Mouse (Mus musculus) cerebellum, postnatal 10 days (tissue): ENCODE measurements around the gene Bmpr1b.

Experiments used
- DNase-seq, 2 experiments: peaks; one replicate each; pipeline ENCODE4 v3.0.0; 2021; ENCODE audit warnings: mixed read lengths in 2 of 2

The Bmpr1b gene

DNA sequence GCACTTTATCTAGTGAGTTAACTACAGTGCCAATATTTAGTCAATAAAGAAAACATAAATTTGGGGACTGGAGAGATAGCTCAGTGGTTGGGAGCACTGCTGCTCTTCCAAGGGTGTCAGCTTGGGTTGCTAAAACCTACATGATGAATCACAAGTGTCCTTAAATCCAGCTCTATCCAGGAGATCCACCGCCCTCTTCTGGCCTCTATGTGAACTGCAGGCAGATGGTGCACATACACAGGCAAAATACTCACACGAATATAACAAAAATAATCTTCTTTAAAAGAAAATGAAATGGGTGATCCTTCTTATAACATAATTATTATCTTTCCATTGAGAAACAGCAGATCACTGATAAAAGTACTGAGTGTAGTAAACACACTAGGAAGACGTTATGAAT, 268.9 kb downstream of the Bmpr1b start:
- DNase-seq: no peak

- no peak for DNase-seq
Measured at GRCm38 (mm10) chr3:141899521-141899920, 269.7 kb downstream of the Bmpr1b start.

- no peak for DNase-seq
Measured at GRCm38 (mm10) chr3:141897698-141898097, 271.5 kb downstream of the Bmpr1b start.

DNA sequence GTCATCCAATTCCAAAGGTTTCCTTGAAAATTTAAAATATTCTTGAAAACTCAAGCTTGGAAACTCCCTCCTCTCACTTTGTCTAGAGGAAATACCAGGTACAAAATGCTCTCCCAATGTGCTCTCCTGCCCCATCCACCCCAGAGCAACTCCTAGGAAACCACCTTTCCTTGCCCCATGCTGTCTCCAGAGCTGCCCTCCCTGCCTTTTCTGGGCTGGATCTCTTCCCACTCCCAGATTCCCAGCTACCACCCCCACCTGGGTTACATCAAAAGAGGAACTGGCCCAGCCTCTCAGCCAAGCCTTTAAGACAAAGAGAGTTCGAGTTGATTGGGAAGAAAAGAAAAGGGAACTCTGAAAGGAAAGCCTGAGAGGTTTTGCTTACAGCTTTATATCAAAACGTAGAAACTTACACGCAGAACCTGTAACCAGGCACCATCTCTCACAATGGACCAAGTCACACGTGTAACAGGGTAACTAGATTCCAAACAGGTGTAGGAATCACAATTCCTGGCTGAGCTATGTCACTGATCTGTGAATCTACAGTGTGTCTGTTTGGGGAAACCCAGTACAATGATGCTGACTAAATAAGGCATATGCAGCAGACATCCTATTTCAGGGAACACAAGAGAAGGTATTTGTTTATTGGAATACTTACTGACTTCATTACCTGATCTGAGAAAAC, 272.2 kb downstream of the Bmpr1b start:
- no peak for DNase-seq

DNA sequence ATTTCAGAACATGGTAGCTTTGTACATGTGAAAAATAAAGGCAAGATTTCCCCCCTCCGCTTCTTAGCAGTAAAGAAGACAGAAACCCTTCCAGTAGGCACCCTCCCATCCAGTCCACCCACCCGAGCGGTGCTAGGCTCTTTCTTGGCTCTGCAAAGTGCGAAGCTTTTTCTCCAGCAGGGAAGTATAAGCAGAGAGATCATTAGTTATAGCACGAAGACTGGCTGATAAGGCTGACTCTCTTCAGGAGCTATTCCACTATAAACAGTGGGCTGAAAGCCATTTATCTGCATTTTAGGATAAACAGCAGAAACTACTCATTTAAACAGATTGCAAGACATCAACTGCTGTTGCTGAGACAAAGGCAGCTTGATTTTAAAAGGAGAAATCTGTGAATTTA, 274.1 kb downstream of the Bmpr1b start:
- DNase-seq: no peak

- no peak for DNase-seq
Measured at GRCm38 (mm10) chr3:141890668-141891067, 278.6 kb downstream of the Bmpr1b start.

GRCm38 (mm10) chr3:141887476-141888274, 281.6 kb downstream of the Bmpr1b start:
- peak in 1 of 2 experiments; percentile 60 for DNase-seq

- DNase-seq: no peak
Measured at GRCm38 (mm10) chr3:141884190-141884589, 285.0 kb downstream of the Bmpr1b start.

GRCm38 (mm10) chr3:141882496-141882895, 286.7 kb downstream of the Bmpr1b start:
- DNase-seq: no peak

DNA sequence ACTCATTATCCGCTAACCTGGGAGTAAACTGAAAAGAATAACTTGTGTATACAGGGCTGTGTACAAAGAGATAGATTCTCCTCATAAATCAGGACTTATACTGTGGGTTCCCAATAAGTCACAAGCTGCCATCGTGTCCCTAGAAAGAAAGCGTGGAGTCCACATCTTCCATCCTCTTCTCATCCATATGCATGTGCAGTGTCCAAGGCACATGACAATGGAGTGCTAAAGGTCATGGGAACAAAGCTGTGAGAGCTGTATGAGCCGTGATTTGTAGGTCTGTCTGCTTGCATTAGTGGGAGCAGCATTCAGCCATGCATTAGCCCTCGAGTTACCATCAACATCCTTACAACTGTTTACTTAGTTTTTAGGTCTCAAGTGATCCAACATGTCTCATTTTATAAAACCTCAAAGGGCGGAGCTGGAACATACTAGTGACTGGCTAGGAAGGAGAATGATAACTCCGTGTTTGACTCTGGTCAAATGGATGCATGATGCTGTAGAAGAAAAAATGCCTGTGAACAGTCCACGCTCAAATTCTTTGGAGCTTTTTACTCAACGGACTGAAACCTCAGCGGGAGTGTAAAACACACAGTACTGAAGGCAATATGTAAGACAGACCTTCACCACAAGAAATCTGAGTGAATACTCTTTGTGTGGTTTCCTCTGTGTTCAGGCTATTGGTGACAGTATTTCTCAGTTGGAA, 296.7 kb downstream of the Bmpr1b start:
- DNase-seq: no peak

GRCm38 (mm10) chr3:141871805-141872204, 297.4 kb downstream of the Bmpr1b start:
- DNase-seq: no peak

- peak; percentile 75 to 76 for DNase-seq
Measured at GRCm38 (mm10) chr3:141862816-141863461, 306.3 kb downstream of the Bmpr1b start.

DNA sequence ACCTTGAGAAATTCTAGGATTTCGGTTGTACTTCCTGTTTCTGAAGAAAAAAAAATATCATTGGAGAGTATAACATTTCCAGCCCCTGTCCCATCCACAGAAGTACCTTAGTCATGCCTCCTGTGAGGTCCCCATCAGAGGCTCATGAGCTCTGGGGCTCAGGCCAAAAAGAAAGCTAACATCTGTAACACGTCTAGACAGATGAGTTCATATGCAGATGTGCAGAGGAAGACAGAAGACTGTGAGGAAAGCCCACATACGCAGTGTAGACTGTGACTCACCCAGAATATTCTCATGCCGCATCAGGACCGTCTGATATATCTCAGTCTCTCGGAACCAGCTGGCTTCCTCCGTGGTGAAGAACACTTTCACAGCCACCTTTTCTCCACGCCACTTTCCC, 312.1 kb downstream of the Bmpr1b start:
- DNase-seq: no peak

- no peak for DNase-seq
Measured at GRCm38 (mm10) chr3:141854339-141854738, 314.9 kb downstream of the Bmpr1b start.

DNA sequence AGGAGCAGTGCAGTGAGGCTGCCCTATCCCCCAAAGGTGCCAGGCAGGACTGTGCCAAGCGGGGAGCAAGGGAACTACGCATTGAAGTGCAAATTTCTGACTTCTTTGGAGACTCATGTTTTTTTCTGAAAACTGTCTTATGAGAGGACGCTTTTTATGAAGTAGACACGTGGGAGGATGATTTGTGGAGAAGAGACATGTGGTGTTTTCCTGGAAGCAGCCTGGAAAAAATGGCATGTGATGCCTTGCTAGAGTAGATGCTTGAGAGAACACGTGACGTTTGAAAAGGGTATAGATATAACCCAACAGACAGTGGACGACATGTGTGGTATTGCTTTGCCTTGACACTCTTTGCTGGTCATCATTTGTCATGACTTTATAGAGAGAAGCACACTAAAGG, 319.1 kb downstream of the Bmpr1b start:
- DNase-seq: no peak

DNA sequence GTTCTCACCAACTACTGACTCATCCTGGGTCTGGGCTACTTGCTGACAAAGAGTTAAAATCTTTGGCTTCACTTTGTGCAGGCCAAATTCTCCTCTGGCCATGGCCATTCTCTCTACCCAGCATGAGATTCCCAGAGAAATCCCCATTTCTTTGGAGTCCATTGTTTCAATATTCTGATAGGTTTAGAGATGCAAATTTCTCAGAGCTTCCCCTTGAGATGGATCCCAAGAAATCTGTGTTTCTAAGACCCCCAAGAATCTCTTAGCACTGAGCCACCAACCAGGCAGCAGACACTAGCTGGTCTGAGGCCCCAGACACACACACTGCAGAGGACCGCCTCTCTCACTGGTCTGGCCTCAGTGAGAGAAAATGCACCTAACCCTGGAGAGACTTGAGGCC, 320.0 kb downstream of the Bmpr1b start:
- DNase-seq: no peak

DNA sequence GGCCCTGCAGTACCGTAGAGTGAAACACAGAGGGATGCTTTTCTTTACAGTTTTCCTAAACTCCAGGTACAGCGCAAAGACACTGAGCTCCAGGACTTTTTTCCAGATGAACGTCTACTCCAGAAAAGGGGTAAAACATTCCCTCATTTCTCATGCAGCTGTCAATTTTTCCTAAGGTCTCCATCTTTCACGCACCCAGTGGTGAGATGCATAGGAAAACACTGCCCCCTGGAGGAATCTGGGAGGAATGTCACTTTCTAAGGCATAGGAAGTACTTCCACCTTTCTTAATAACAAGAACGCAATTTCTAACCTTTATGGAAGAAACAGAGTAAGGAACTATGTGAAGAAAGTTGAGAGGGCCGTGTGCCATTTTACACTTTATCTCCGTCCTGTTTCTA, 330.4 kb downstream of the Bmpr1b start:
- peak; percentile 69 to 81 for DNase-seq

GRCm38 (mm10) chr3:141831135-141831534, 338.1 kb downstream of the Bmpr1b start:
- DNase-seq: peak; percentile 84 to 85

DNA sequence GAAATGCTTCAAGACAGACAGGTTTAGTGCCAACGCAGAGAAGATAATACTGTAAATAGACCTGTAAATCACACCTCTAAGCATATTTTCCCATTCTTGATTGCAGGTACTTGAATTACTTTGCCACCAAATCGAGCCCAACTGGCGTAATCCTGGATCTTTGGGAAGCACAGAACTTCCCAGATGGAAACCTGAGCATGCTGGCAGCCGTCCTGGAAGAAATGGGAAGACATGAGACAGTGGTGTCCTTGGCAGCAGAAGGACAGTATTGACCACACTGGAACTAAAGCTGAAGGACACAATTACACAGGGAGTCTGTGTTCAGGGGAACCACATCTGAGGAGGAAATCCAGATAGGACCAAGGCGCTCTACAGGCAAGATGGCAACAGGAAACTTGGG, 340.9 kb downstream of the Bmpr1b start:
- DNase-seq: peak; percentile 43 to 60

- peak; percentile 41 to 57 for DNase-seq
Measured at GRCm38 (mm10) chr3:141819331-141819941, 349.8 kb downstream of the Bmpr1b start.

- no peak for DNase-seq
Measured at GRCm38 (mm10) chr3:141818615-141819312, 350.5 kb downstream of the Bmpr1b start.

DNA sequence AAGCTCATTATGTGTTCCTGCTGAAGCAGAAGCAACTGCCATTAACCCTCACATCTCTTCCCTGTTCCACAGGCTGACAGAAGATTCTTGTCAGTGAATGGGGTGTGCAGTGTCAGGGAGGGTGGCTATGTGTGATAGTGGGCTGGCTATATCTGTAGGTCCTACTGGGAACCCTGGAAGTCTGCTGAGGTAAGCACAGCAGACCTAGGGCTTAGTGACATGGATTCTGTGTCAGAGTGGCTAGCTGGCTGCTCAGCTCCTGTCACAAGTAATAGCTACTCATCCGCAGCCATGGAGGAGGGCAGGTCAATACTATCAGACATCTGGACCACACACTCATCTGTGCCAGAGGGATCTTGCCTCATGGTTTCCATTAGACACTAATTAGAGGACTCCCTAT, 354.4 kb downstream of the Bmpr1b start:
- DNase-seq: no peak
